Mouse (Mus musculus) olfactory bulb, adult 2 months (tissue): Measurements from ENCODE around the gene Rab8b.
"Not testable (repeated sequence)": the region's sequence is repeated elsewhere in the genome, so short reads cannot be mapped to it uniquely, and the experiment has no call there.

Experiments used
- CTCF ChIP-seq: fragments of 200-500 bp; IDR thresholded peaks from 2 replicates; pipeline ENCODE4 v1.5.1; 2012; ENCODE audit warnings: low read depth, mild to moderate bottlenecking, low read length, moderate library complexity; ENCODE audit not compliant: insufficient read depth
- POLR2A ChIP-seq: fragments of 200-500 bp; IDR thresholded peaks from 2 replicates; pipeline ENCODE4 v1.6.1; 2012; ENCODE audit warnings: mild to moderate bottlenecking, low read depth, low read length, moderate library complexity; ENCODE audit not compliant: insufficient read depth

DNA sequence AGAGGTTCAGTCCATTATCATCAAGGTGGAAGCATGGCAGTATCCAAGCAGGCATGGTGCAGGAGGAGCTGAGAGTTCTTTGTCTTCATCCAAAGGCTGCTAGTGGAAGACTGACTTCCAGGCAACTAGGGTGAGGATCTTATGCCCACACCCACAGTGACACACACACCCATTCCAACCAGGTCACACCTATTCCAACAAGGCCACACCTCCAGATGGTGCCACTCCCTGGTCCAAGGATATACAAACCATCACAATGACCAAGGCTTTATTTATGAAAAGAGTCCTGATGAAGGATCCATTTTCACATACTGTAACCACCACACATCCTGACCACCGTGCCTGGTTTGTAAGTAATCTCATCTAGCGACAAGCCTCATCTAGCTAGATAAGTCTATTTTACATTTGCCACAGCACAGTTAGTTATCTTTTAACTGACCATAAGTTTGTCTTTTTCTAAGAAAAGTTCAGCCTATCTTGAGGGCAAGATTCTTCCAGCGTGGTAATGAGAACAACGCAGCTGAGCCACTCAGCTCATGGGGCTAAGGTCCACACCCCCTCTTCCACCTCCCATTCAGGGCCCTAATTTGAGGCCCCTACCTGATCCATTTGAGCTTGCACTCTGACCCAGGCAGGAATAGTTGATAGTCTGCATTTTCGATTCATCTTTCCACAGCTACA, 6.1 kb downstream of the Rab8b start:
- TF ChIP-seq CTCF, POLR2A: not testable (repeated sequence)
